Mouse (Mus musculus) stomach, postnatal 0 days (tissue): ENCODE measurements at regions not wholly inside any gene's neighbourhood (a gene's known extent, or its start where the extent isn't known, plus 50 kb on each side); places are given as distances from the start of the nearest gene placed in this dataset.
A peak's percentile ranks its signal among the peaks of the same experiment; 100 is the strongest.

ENCODE experiments used
- ATAC-seq: fragments of 200-750 bp; cut with Nextera tagmentation; 2 replicates; pipeline ENCODE4 v1.8.0; 2017; ENCODE audit not compliant: low FRiP score, low TSS enrichment
- DNase-seq: peaks from one replicate; pipeline ENCODE4 v3.0.0-alpha.2; 2016; ENCODE audit warnings: low spot score
- H3K27ac ChIP-seq: fragments of 300-500 bp; sonication (generic); replicated peaks from 2 replicates; pipeline ENCODE4 v1.5.1; 2014; ENCODE audit warnings: mild to moderate bottlenecking, control low read depth
- H3K27me3 ChIP-seq: fragments of 300-500 bp; sonication (generic); 2 replicates; pipeline ENCODE4 v1.6.1; 2014; ENCODE audit warnings: low read length; ENCODE audit not compliant: control insufficient read depth, insufficient read depth
- H3K36me3 ChIP-seq: fragments of 300-500 bp; sonication (generic); 2 replicates; pipeline ENCODE4 v1.6.1; 2014; ENCODE audit warnings: low read length, mixed read lengths; ENCODE audit not compliant: control insufficient read depth, insufficient read depth
- H3K4me1 ChIP-seq: fragments of 300-500 bp; sonication (generic); replicated peaks from 2 replicates; pipeline ENCODE4 v1.6.1; 2014; ENCODE audit warnings: antibody characterized with exemption; ENCODE audit not compliant: control insufficient read depth, insufficient read depth
- H3K4me2 ChIP-seq: fragments of 300-500 bp; sonication (generic); replicated peaks from 2 replicates; pipeline ENCODE4 v1.6.1; 2014; ENCODE audit warnings: low read depth, mild to moderate bottlenecking, control low read depth, moderate library complexity
- H3K4me3 ChIP-seq: fragments of 300-500 bp; sonication (generic); 2 replicates; pipeline ENCODE4 v1.5.1; 2014; ENCODE audit warnings: low read depth, low read length, control low read depth
- H3K9ac ChIP-seq: fragments of 300-500 bp; sonication (generic); 2 replicates; pipeline ENCODE4 v1.6.1; 2014; ENCODE audit warnings: mild to moderate bottlenecking, low read length, control low read depth, mixed read lengths
- H3K9me3 ChIP-seq: fragments of 300-500 bp; sonication (generic); 2 replicates; pipeline ENCODE4 v1.6.1; 2016; ENCODE audit warnings: low read length; ENCODE audit not compliant: control insufficient read depth
- CTCF ChIP-seq: IDR thresholded peaks from 2 replicates; pipeline ENCODE4 v1.5.1; 2016; ENCODE audit warnings: antibody characterized with exemption, low read depth, mild to moderate bottlenecking, moderate library complexity
- EP300 ChIP-seq: optimal IDR thresholded peaks from 2 replicates; pipeline ENCODE3; 2016; ENCODE audit warnings: antibody characterized with exemption
- WGBS: fragments of 180-500 bp; shearing (Covaris S2); extraction: QIAGEN DNeasy Blood & Tissue Kit; methylation state at CpG from one replicate; pipeline ENCODE4 v1.1.7; 2014; 5-methylcytosine and 5-hydroxymethylcytosine counted together

GRCm38 (mm10) chr1:73743737-73744554 lies 380.3 kb downstream of the Tns1 start:
- Histone ChIP-seq H3K9ac (no peak overlapping the region), H3K36me3 (no peaks in the 10 kb centered on the region), H3K27ac (peak overlapping the region; percentile 61), H3K27me3 (no peaks in the 10 kb centered on the region), H3K4me2 (no peak overlapping the region), H3K4me1 (no peaks in the 10 kb centered on the region), H3K4me3 (no peak overlapping the region), H3K9me3 (no peaks in the 10 kb centered on the region)
- WGBS = 18% methylated on average over 6 of the region's 6 CpGs
- ATAC-seq (peak; percentile 80), DNase-seq (peak; percentile 21)
- TF ChIP-seq EP300 = peak; percentile 47
- TF ChIP-seq CTCF = no peak

- no peaks in the 10 kb centered on the region for H3K36me3 ChIP-seq
- peak; percentile 72 for TF ChIP-seq CTCF
- no peak for TF ChIP-seq EP300
- DNase-seq (peak; percentile 68), ATAC-seq (peak; percentile 75)
- no peak overlapping the region for H3K4me2 ChIP-seq
- no peak overlapping the region for H3K9ac ChIP-seq
- no peaks in the 10 kb centered on the region for H3K27me3 ChIP-seq
- no peaks in the 10 kb centered on the region for H3K4me1 ChIP-seq
- H3K27ac ChIP-seq = no peak overlapping the region
- H3K4me3 ChIP-seq = no peak overlapping the region
- H3K9me3 ChIP-seq = no peaks in the 10 kb centered on the region
These were observed 387.2 kb downstream of the Tns1 start for GRCm38 (mm10) chr1:73737083-73737482.

- DNase-seq (no peak), ATAC-seq (no peak)
- Histone ChIP-seq H3K4me2 (no peak overlapping the region), H3K4me1 (no peaks in the 10 kb centered on the region), H3K9me3 (no peaks in the 10 kb centered on the region), H3K27me3 (no peaks in the 10 kb centered on the region), H3K27ac (no peak overlapping the region), H3K4me3 (no peak overlapping the region), H3K36me3 (no peaks in the 10 kb centered on the region), H3K9ac (no peak overlapping the region)
- 85% methylated on average over 1 of the region's 1 CpGs for WGBS
- TF ChIP-seq EP300 = no peak
- no peak for TF ChIP-seq CTCF
These were observed 395.9 kb downstream of the Tns1 start for GRCm38 (mm10) chr1:73728377-73728776.

- Histone ChIP-seq H3K4me2 (no peak overlapping the region), H3K36me3 (no peaks in the 10 kb centered on the region), H3K4me3 (no peak overlapping the region), H3K9ac (no peak overlapping the region), H3K4me1 (no peaks in the 10 kb centered on the region), H3K27me3 (no peaks in the 10 kb centered on the region), H3K9me3 (no peaks in the 10 kb centered on the region), H3K27ac (no peak overlapping the region)
- DNase-seq (no peak), ATAC-seq (no peak)
- TF ChIP-seq EP300 = no peak
- TF ChIP-seq CTCF = no peak
These were observed 396.5 kb downstream of the Tns1 start for GRCm38 (mm10) chr1:73727781-73728180.

GRCm38 (mm10) chr1:73726658-73727057 lies 397.6 kb downstream of the Tns1 start:
- no peak overlapping the region for H3K4me2 ChIP-seq
- ATAC-seq (no peak), DNase-seq (no peak)
- H3K4me1 ChIP-seq = no peaks in the 10 kb centered on the region
- H3K27me3 ChIP-seq = no peaks in the 10 kb centered on the region
- WGBS = 97% methylated on average over 2 of the region's 2 CpGs
- no peak overlapping the region for H3K4me3 ChIP-seq
- H3K27ac ChIP-seq = no peak overlapping the region
- no peaks in the 10 kb centered on the region for H3K9me3 ChIP-seq
- H3K36me3 ChIP-seq = no peaks in the 10 kb centered on the region
- no peak for TF ChIP-seq CTCF
- TF ChIP-seq EP300 = no peak
- H3K9ac ChIP-seq = no peak overlapping the region

- TF ChIP-seq CTCF = no peak
- TF ChIP-seq EP300 = no peak
- H3K27ac ChIP-seq = no peak overlapping the region
- H3K4me2 ChIP-seq = no peak overlapping the region
- no peak for DNase-seq
- no peak overlapping the region for H3K9ac ChIP-seq
- no peaks in the 10 kb centered on the region for H3K27me3 ChIP-seq
- no peaks in the 10 kb centered on the region for H3K9me3 ChIP-seq
- no peak overlapping the region for H3K4me3 ChIP-seq
- no peak for ATAC-seq
- H3K4me1 ChIP-seq = no peaks in the 10 kb centered on the region
- no peaks in the 10 kb centered on the region for H3K36me3 ChIP-seq
- 93% methylated on average over 1 of the region's 1 CpGs for WGBS
These were observed 398.8 kb downstream of the Tns1 start for GRCm38 (mm10) chr1:73725486-73725885.
